Mouse (Mus musculus) kidney, embryonic 14.5 days (tissue): ENCODE results near the gene Dlx6. TPM values are rescaled to one million over a fixed set of nuclear protein-coding genes. Genes with fewer than 3 reads are reported as not detected.
A peak's percentile ranks its signal among the peaks of the same experiment; 100 is the strongest.

Experiments
- ATAC-seq: fragments of 200-750 bp; cut with Nextera tagmentation; 2 replicates; pipeline ENCODE4 v1.8.0; 2017; ENCODE audit warnings: moderate number of reproducible peaks, mild to moderate bottlenecking, moderate TSS enrichment, moderate library complexity; ENCODE audit not compliant: low FRiP score, low TSS enrichment
- H3K27ac ChIP-seq: fragments of 300-500 bp; sonication (generic); 2 replicates; pipeline ENCODE4 v1.5.1; 2014; ENCODE audit warnings: low read depth, mild to moderate bottlenecking, low read length, moderate library complexity, mixed read lengths
- H3K27me3 ChIP-seq: fragments of 300-500 bp; sonication (generic); 2 replicates; pipeline ENCODE4 v1.6.1; 2014; ENCODE audit warnings: mild to moderate bottlenecking, low read length; ENCODE audit not compliant: control insufficient read depth, insufficient read depth
- H3K36me3 ChIP-seq: fragments of 300-500 bp; sonication (generic); 2 replicates; pipeline ENCODE4 v1.6.1; 2014; ENCODE audit warnings: low read length, mixed read lengths; ENCODE audit not compliant: control insufficient read depth, insufficient read depth
- H3K4me1 ChIP-seq: fragments of 300-500 bp; sonication (generic); 2 replicates; pipeline ENCODE4 v1.6.1; 2014; ENCODE audit warnings: low read length, mixed read lengths; ENCODE audit not compliant: control insufficient read depth, insufficient read depth
- H3K4me2 ChIP-seq: fragments of 300-500 bp; sonication (generic); replicated peaks from 2 replicates; pipeline ENCODE4 v1.6.1; 2014; ENCODE audit warnings: low read depth, mild to moderate bottlenecking, low read length
- H3K4me3 ChIP-seq: fragments of 300-500 bp; sonication (generic); 2 replicates; pipeline ENCODE4 v1.5.1; 2014; ENCODE audit warnings: mild to moderate bottlenecking, low read length
- H3K9ac ChIP-seq: fragments of 300-500 bp; sonication (generic); 2 replicates; pipeline ENCODE4 v1.6.1; 2014; ENCODE audit warnings: low read depth, mild to moderate bottlenecking, low read length, moderate library complexity
- H3K9me3 ChIP-seq: fragments of 300-500 bp; sonication (generic); 2 replicates; pipeline ENCODE4 v1.6.1; 2016; ENCODE audit warnings: low read length; ENCODE audit not compliant: control insufficient read depth
- WGBS: fragments of 180-500 bp; shearing (Covaris S2); extraction: QIAGEN DNeasy Blood & Tissue Kit; methylation state at CpG from one replicate; pipeline ENCODE4 v1.1.7; 2014; 5-methylcytosine and 5-hydroxymethylcytosine counted together
- polyA plus RNA-seq: library from polyadenylated mRNA; unstranded; fragments of >200 nt; fragmentation: Nextera tagmentation; extraction: Ambion mirVana; gene quantifications from 2 replicates; pipeline ENCODE4 v1.2.1, GENCODE M21; 2014

Dlx6 gene
- not detected in 2 replicates for polyA plus RNA-seq

- Histone ChIP-seq H3K27ac (no peak within 1 kb of the TSS), H3K4me3 (peak within 1 kb of the TSS; percentile 39), H3K9me3 (no peaks in the 10 kb centered on the region), H3K4me2 (peak within 1 kb of the TSS; percentile 62), H3K4me1 (peaks cover 11% of the 10 kb centered on the region; the same call in 1 of the 2 replicates), H3K27me3 (peaks cover 93% of the 10 kb centered on the region), H3K36me3 (no peaks in the 10 kb centered on the region), H3K9ac (peak within 1 kb of the TSS; percentile 40)
- under 1% methylated on average over 46 of the region's 52 CpGs for WGBS
- ATAC-seq, result peak; percentile 72
Observed at GRCm38 (mm10) chr6:6863160-6863870, at the start of gene Dlx6. TSS of gene Dlx6 (plus strand) at chr6:6863334.

DNA sequence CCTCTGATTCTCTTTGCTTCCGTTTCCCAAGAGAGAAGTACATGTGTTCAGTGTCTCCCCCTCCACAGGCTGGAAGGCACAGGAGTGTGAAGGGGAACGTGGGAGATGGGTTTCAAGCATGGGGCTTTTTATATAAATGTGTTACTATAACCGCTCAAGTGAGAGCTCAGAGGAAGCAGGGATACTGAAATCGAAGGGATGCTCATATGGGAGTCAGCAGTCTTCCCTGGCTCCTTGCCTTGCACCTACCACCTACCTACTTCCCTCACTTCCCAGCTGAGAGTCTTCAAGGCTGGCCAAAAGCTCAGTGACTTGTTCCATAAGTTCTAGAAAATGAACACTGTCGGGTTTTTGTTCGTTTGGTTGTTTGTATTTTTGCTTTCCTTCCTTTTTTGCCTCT is 46.3 kb upstream of the Dlx6 start:
- no peak for ATAC-seq
- no peak overlapping the region for H3K27ac ChIP-seq
- no peak overlapping the region for H3K4me2 ChIP-seq
- H3K36me3 ChIP-seq, result no peaks in the 10 kb centered on the region
- 81% methylated on average over 6 of the region's 6 CpGs for WGBS
- no peaks in the 10 kb centered on the region for H3K9me3 ChIP-seq
- no peaks in the 10 kb centered on the region for H3K4me1 ChIP-seq
- no peak overlapping the region for H3K4me3 ChIP-seq
- peaks cover 5% of the 10 kb centered on the region; the same call in 1 of the 2 replicates for H3K27me3 ChIP-seq
- H3K9ac ChIP-seq, result no peak overlapping the region

GRCm38 (mm10) chr6:6818036-6818788 is 44.9 kb upstream of the Dlx6 start:
- H3K4me3 ChIP-seq, result no peak overlapping the region
- peaks cover 5% of the 10 kb centered on the region; the same call in 1 of the 2 replicates for H3K27me3 ChIP-seq
- H3K9ac ChIP-seq, result no peak overlapping the region
- no peaks in the 10 kb centered on the region for H3K9me3 ChIP-seq
- H3K36me3 ChIP-seq, result no peaks in the 10 kb centered on the region
- ATAC-seq, result no peak
- H3K4me2 ChIP-seq, result no peak overlapping the region
- 40% methylated on average over 8 of the region's 9 CpGs for WGBS
- no peaks in the 10 kb centered on the region for H3K4me1 ChIP-seq
- no peak overlapping the region for H3K27ac ChIP-seq

- Histone ChIP-seq H3K9ac (no peak overlapping the region), H3K9me3 (no peaks in the 10 kb centered on the region), H3K27ac (no peak overlapping the region), H3K4me2 (no peak overlapping the region), H3K27me3 (peaks cover 5% of the 10 kb centered on the region; the same call in 1 of the 2 replicates), H3K4me3 (no peak overlapping the region), H3K36me3 (no peaks in the 10 kb centered on the region), H3K4me1 (no peaks in the 10 kb centered on the region)
- WGBS, result 22% methylated on average over 7 of the region's 7 CpGs
- ATAC-seq, result no peak
Observed at GRCm38 (mm10) chr6:6819134-6819533, 44.0 kb upstream of the Dlx6 start.

GRCm38 (mm10) chr6:6825313-6825712 is 37.8 kb upstream of the Dlx6 start:
- Histone ChIP-seq H3K9ac (no peak overlapping the region), H3K4me1 (no peaks in the 10 kb centered on the region)
- no peak for ATAC-seq

GRCm38 (mm10) chr6:6826861-6827260 is 36.3 kb upstream of the Dlx6 start:
- Histone ChIP-seq H3K4me3 (no peak overlapping the region), H3K9me3 (no peaks in the 10 kb centered on the region), H3K36me3 (no peaks in the 10 kb centered on the region), H3K27me3 (no peaks in the 10 kb centered on the region), H3K4me1 (no peaks in the 10 kb centered on the region), H3K9ac (no peak overlapping the region), H3K27ac (no peak overlapping the region), H3K4me2 (no peak overlapping the region)
- WGBS, result 87% methylated on average over 1 of the region's 1 CpGs
- no peak for ATAC-seq

More at GRCm38 (mm10) chr6:6825313-6825712, 37.8 kb upstream of the Dlx6 start:
- Histone ChIP-seq H3K27me3 (no peaks in the 10 kb centered on the region; the same call in 1 of the 2 replicates), H3K36me3 (no peaks in the 10 kb centered on the region), H3K27ac (no peak overlapping the region), H3K4me2 (no peak overlapping the region), H3K4me3 (no peak overlapping the region), H3K9me3 (no peaks in the 10 kb centered on the region)

DNA sequence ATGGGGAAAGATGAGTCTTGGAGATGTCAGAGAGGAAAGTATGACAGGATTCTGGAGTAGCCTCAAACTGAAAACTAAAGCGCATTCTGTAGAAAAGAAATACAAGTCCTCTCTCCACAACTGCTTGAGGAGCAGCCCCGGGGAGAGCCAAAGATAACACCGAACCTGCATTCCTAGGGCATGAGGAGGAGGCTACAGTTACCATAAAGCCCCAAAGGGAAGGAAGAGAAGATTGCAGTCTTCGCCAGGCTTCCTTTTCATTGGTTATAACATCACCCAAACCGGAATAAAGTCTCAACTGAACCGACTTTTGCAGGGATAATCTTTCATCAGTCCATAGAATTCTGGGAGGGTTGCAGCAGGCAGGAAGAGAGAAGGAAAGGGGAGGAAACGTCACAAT is 32.7 kb upstream of the Dlx6 start:
- H3K36me3 ChIP-seq, result no peaks in the 10 kb centered on the region
- no peak overlapping the region for H3K9ac ChIP-seq
- H3K4me2 ChIP-seq, result no peak overlapping the region
- H3K4me3 ChIP-seq, result no peak overlapping the region
- no peak for ATAC-seq
- H3K27ac ChIP-seq, result no peak overlapping the region
- H3K9me3 ChIP-seq, result no peaks in the 10 kb centered on the region
- H3K4me1 ChIP-seq, result no peaks in the 10 kb centered on the region
- H3K27me3 ChIP-seq, result no peaks in the 10 kb centered on the region
- 62% methylated on average over 7 of the region's 7 CpGs for WGBS

- WGBS, result 87% methylated on average over 3 of the region's 3 CpGs
- H3K27ac ChIP-seq, result no peak overlapping the region
Observed at GRCm38 (mm10) chr6:6833301-6833700, 29.8 kb upstream of the Dlx6 start.

GRCm38 (mm10) chr6:6848541-6848940 is 14.6 kb upstream of the Dlx6 start:
- H3K4me1 ChIP-seq, result no peaks in the 10 kb centered on the region
- no peak overlapping the region for H3K4me2 ChIP-seq
- no peak overlapping the region for H3K27ac ChIP-seq
- H3K4me3 ChIP-seq, result no peak overlapping the region
- H3K27me3 ChIP-seq, result peaks cover 78% of the 10 kb centered on the region
- H3K36me3 ChIP-seq, result no peaks in the 10 kb centered on the region
- no peaks in the 10 kb centered on the region for H3K9me3 ChIP-seq
- H3K9ac ChIP-seq, result no peak overlapping the region
- WGBS, result 5% methylated on average over 4 of the region's 4 CpGs
- no peak for ATAC-seq

More at GRCm38 (mm10) chr6:6833301-6833700, 29.8 kb upstream of the Dlx6 start:
- Histone ChIP-seq H3K4me3 (no peak overlapping the region), H3K9ac (no peak overlapping the region), H3K4me1 (no peaks in the 10 kb centered on the region), H3K4me2 (no peak overlapping the region), H3K36me3 (no peaks in the 10 kb centered on the region), H3K9me3 (no peaks in the 10 kb centered on the region), H3K27me3 (no peaks in the 10 kb centered on the region; the same call in 1 of the 2 replicates)
- ATAC-seq, result no peak
